Mouse (Mus musculus) testis, adult 2 months (tissue): ENCODE results near the gene Tns3. TPM values are rescaled to one million over a fixed set of nuclear protein-coding genes. Genes with fewer than 3 reads are reported as not detected.
"Not testable (repeated sequence)": the region's sequence is repeated elsewhere in the genome, so short reads cannot be mapped to it uniquely, and the experiment has no call there.

ENCODE experiments used
- H3K27ac ChIP-seq: fragments of 200-500 bp; 2 replicates; pipeline ENCODE4 v1.5.1; 2012; ENCODE audit warnings: low read depth, low read length; ENCODE audit not compliant: control insufficient read depth, insufficient read depth
- H3K27me3 ChIP-seq: fragments of 200-500 bp; 2 replicates; pipeline ENCODE4 v1.6.1; 2012; ENCODE audit warnings: mild to moderate bottlenecking, low read length, moderate library complexity; ENCODE audit not compliant: control insufficient read depth, insufficient read depth
- H3K36me3 ChIP-seq: fragments of 200-500 bp; 2 replicates; pipeline ENCODE4 v1.6.1; 2012; ENCODE audit warnings: mild to moderate bottlenecking, low read length; ENCODE audit not compliant: control insufficient read depth, insufficient read depth
- H3K4me1 ChIP-seq: fragments of 200-500 bp; 2 replicates; pipeline ENCODE4 v1.6.1; 2012; ENCODE audit warnings: low read length; ENCODE audit not compliant: control insufficient read depth, insufficient read depth
- H3K4me3 ChIP-seq: fragments of 200-500 bp; 2 replicates; pipeline ENCODE4 v1.5.1; 2012; ENCODE audit warnings: low read depth, mild to moderate bottlenecking, low read length, moderate library complexity, mixed read lengths; ENCODE audit not compliant: control insufficient read depth
- CTCF ChIP-seq: fragments of 200-500 bp; IDR thresholded peaks from 2 replicates; pipeline ENCODE4 v1.5.1; 2012; ENCODE audit warnings: low read depth, mild to moderate bottlenecking, inconsistent platforms, low read length, moderate library complexity; ENCODE audit not compliant: control insufficient read depth, insufficient read depth, insufficient replicate concordance
- POLR2A ChIP-seq: fragments of 200-500 bp; IDR thresholded peaks from 2 replicates; pipeline ENCODE4 v1.6.1; 2012; ENCODE audit warnings: low read depth, mild to moderate bottlenecking, inconsistent platforms, low read length, moderate library complexity; ENCODE audit not compliant: control insufficient read depth
- polyA plus RNA-seq: library from polyadenylated mRNA; depleted of rRNA; stranded (reverse); fragments of >200 nt; gene quantifications from 2 replicates; pipeline ENCODE4 v1.2.3, GENCODE M21; 2012

Gene Tns3
- polyA plus RNA-seq, 1 experiment: 6.6 TPM

DNA sequence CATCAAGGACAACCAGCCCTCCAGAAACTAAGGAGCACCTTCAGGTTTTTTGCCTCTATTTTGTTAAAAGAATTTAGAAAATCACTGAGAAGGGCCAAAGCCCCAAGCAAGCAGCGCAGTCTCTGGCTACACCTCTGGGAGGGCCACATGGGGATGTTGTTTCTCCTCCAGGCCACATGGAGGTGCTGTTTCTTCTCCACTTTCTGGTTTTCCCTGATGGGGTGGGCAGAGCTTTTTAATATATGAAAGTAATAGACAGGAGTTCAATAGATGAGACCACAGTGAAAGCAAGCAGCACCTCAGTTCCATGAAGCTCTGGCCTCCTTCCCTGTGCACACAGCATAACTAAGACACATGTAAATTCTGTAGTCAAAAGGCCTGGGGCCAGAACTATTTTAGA, 118.5 kb downstream of the Tns3 start:
- no peak overlapping the region for H3K27ac ChIP-seq
- peak; percentile 52; the same call in 1 of the 2 replicates for TF ChIP-seq CTCF
- no peak for TF ChIP-seq POLR2A
- H3K27me3 ChIP-seq: no peaks in the 10 kb centered on the region
- H3K36me3 ChIP-seq: no peaks in the 10 kb centered on the region
- no peaks in the 10 kb centered on the region for H3K4me1 ChIP-seq
- H3K4me3 ChIP-seq: no peak overlapping the region

GRCm38 (mm10) chr11:8544355-8544754, 120.0 kb downstream of the Tns3 start:
- H3K36me3 ChIP-seq: no peaks in the 10 kb centered on the region

GRCm38 (mm10) chr11:8541222-8541815, 123.0 kb downstream of the Tns3 start:
- Histone ChIP-seq H3K27me3 (no peaks in the 10 kb centered on the region), H3K4me1 (no peaks in the 10 kb centered on the region), H3K4me3 (no peak overlapping the region), H3K27ac (no peak overlapping the region), H3K36me3 (no peaks in the 10 kb centered on the region)
- no peak for TF ChIP-seq CTCF
- no peak for TF ChIP-seq POLR2A

More at GRCm38 (mm10) chr11:8544355-8544754, 120.0 kb downstream of the Tns3 start:
- H3K27me3 ChIP-seq: no peaks in the 10 kb centered on the region
- TF ChIP-seq CTCF: no peak
- TF ChIP-seq POLR2A: no peak
- no peaks in the 10 kb centered on the region for H3K4me1 ChIP-seq
- no peak overlapping the region for H3K4me3 ChIP-seq
- H3K27ac ChIP-seq: no peak overlapping the region

DNA sequence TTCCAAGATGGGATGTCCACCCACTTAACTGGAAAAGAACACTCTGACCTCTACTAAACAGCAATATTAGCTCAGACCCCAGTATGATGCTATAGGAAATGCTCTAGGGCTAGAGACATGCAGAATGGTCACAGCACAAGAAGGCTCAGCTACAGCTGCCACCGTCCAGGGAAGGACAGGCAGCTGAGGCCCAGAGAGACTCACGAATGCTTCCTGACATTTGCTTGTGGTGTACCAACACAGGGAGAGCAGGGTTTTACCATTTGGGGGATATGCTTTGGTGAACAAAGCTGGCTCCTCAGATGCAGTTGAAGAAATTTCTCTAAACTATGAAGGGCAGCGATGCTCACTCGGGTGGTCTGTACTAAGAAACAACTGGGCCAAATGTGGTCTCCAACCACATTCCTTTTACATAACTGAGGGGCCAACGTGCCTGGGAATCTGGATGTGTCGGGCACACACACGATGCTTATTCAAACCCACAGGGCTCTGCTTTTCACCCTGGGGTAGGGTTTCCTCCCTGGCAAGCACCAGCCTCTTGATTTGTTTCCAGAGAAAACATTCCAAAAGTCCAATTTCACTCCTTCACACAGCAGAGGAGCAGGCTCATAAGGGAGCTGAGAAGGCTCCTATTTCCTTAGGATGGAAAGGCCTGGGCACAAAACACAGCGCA, 124.6 kb downstream of the Tns3 start:
- TF ChIP-seq POLR2A (no peak), CTCF (no peak)
- H3K4me3 ChIP-seq: no peak overlapping the region
- H3K27me3 ChIP-seq: no peaks in the 10 kb centered on the region
- H3K27ac ChIP-seq: no peak overlapping the region
- H3K4me1 ChIP-seq: no peaks in the 10 kb centered on the region
- H3K36me3 ChIP-seq: no peaks in the 10 kb centered on the region

- Histone ChIP-seq H3K36me3 (no peaks in the 10 kb centered on the region), H3K27ac (no peak overlapping the region)
- TF ChIP-seq POLR2A (no peak), CTCF (no peak)
These were observed 127.2 kb downstream of the Tns3 start for GRCm38 (mm10) chr11:8537013-8537614.

DNA sequence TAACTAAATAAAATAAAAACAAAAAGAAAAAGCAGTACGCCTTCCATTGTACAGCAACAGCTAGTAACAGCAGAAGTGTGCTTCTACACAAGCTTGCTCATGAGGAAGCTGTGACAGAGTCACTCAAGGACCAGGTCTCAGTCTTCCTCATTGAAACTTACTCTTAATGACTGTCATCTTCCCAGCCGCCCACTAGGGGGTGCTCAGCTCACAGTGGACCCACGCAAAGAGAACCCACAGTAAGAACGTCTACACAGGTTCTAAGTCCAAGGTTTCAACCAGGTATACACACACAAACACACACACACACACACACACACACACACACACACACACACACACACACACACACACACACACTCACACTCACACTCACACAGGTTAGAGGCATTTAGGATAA, 129.4 kb downstream of the Tns3 start:
- TF ChIP-seq CTCF (peak; percentile 67; the same call in 1 of the 2 replicates), POLR2A (no peak)
- no peak overlapping the region for H3K4me3 ChIP-seq
- H3K27me3 ChIP-seq: no peaks in the 10 kb centered on the region
- peaks cover 2% of the 10 kb centered on the region for H3K4me1 ChIP-seq
- no peaks in the 10 kb centered on the region for H3K36me3 ChIP-seq
- H3K27ac ChIP-seq: no peak overlapping the region

More at GRCm38 (mm10) chr11:8537013-8537614, 127.2 kb downstream of the Tns3 start:
- no peak overlapping the region for H3K4me3 ChIP-seq
- peaks cover 2% of the 10 kb centered on the region for H3K4me1 ChIP-seq
- no peaks in the 10 kb centered on the region for H3K27me3 ChIP-seq

GRCm38 (mm10) chr11:8532771-8533170, 131.6 kb downstream of the Tns3 start:
- not testable (repeated sequence) for H3K27me3 ChIP-seq, H3K36me3 ChIP-seq, H3K4me3 ChIP-seq, H3K27ac ChIP-seq, H3K4me1 ChIP-seq
